ENCODE assay signal across 16 mouse cellular contexts in genomic region chr14:28475421-28475820, GRCm38 (mm10). TPM values are rescaled to one million over a fixed set of nuclear protein-coding genes. Genes with fewer than 3 reads are reported as not detected.
A peak's percentile ranks its signal among the peaks of the same experiment; 100 is the strongest.
DNase-seq lines count a peak whose midpoint lies in the region; ATAC-seq and TF ChIP-seq lines count a peak whose summit lies in the region.
"Had no signal": no experiment of that assay in that cellular context is flagged by ENCODE, and none has a peak within 500 bp of the region (broad histone marks: within the 10 kb centered on the region; RNA-seq: fewer than 3 reads in every experiment).

No protein-coding gene starts in this region.

- no peaks in the 10 kb centered on the region for H3K27me3 ChIP-seq in heart, postnatal 0 days (ENCODE audit: control insufficient read depth, insufficient read depth, low read length)
- 0 out of 2 replicates have a peak, but pooled peaks cover 16% of the 10 kb centered on the region for H3K27me3 ChIP-seq in hindbrain, embryonic 13.5 days
- H3K27me3 ChIP-seq in midbrain, embryonic 15.5 days (replicated peaks): no peaks in the 10 kb centered on the region

- 30% methylated on average over 7 of the region's 7 CpGs for WGBS in heart, postnatal 0 days
- WGBS in hindbrain, embryonic 13.5 days: 16% methylated on average over 7 of the region's 7 CpGs
- 14% methylated on average over 7 of the region's 7 CpGs for WGBS in midbrain, embryonic 15.5 days

- H3K36me3 ChIP-seq in heart, postnatal 0 days (replicated peaks; ENCODE audit: control insufficient read depth, insufficient read depth, low read length): no peaks in the 10 kb centered on the region
- no peaks in the 10 kb centered on the region for H3K36me3 ChIP-seq in hindbrain, embryonic 13.5 days
- no peaks in the 10 kb centered on the region for H3K36me3 ChIP-seq in midbrain, embryonic 15.5 days (replicated peaks)
- H3K36me3 ChIP-seq: embryonic facial prominence, embryonic 12.5 days; liver, embryonic 12.5 days had no signal

- H3K4me3 ChIP-seq in heart, postnatal 0 days (ENCODE audit: low read depth, low read length): no peak overlapping the region
- no peak overlapping the region for H3K4me3 ChIP-seq in hindbrain, embryonic 13.5 days
- no peak overlapping the region for H3K4me3 ChIP-seq in midbrain, embryonic 15.5 days
- no peak overlapping the region for H3K4me3 ChIP-seq in left cerebral cortex, adult 2 months
- H3K4me3 ChIP-seq: embryonic facial prominence, embryonic 12.5 days; liver, embryonic 12.5 days had no signal

- H3K4me2 ChIP-seq in heart, postnatal 0 days (ENCODE audit: low read depth, low read length): 0 out of 2 replicates have a peak overlapping the region, but pooled peaks have one; percentile 21
- H3K4me2 ChIP-seq in hindbrain, embryonic 13.5 days: 0 out of 2 replicates have a peak overlapping the region, but pooled peaks have one; percentile 2
- H3K4me2 ChIP-seq in midbrain, embryonic 15.5 days: peak overlapping the region; percentile 24
- H3K4me2 ChIP-seq: embryonic facial prominence, embryonic 12.5 days; liver, embryonic 12.5 days had no signal

- intact Hi-C loops in left cerebral cortex, adult 2 months (cut with DNase I): no loop called here

- no peaks in the 10 kb centered on the region for H3K9me3 ChIP-seq in heart, postnatal 0 days (replicated peaks; ENCODE audit: control insufficient read depth, low read length)
- H3K9me3 ChIP-seq in hindbrain, embryonic 13.5 days: no peaks in the 10 kb centered on the region
- H3K9me3 ChIP-seq in midbrain, embryonic 15.5 days: no peaks in the 10 kb centered on the region
- H3K9me3 ChIP-seq: embryonic facial prominence, embryonic 12.5 days; liver, embryonic 12.5 days had no signal

- no peak overlapping the region for H3K27ac ChIP-seq in heart, postnatal 0 days (ENCODE audit: low read depth)
- peak overlapping the region; percentile 52 for H3K27ac ChIP-seq in hindbrain, embryonic 13.5 days
- H3K27ac ChIP-seq in midbrain, embryonic 15.5 days: peak overlapping the region; percentile 62
- H3K27ac ChIP-seq in left cerebral cortex, adult 2 months: no peak overlapping the region
- H3K27ac ChIP-seq: embryonic facial prominence, embryonic 12.5 days; liver, embryonic 12.5 days had no signal

- no peak for DNase-seq in heart, postnatal 0 days (ENCODE audit: low spot score)
- DNase-seq in heart, adult 9 months (ENCODE audit: low spot score in 2 of 2): no peak
- DNase-seq in retina, postnatal 1 day: peak; percentile 40
- no peak for DNase-seq in liver
- no peak for DNase-seq in left cerebral cortex, adult 2 months (ENCODE audit: extremely low spot score in 1 of 2, low spot score in 2 of 2)
- DNase-seq in layer of hippocampus, postnatal 25 days (ENCODE audit: extremely low spot score in 1 of 2, low spot score in 1 of 2): no peak
- DNase-seq: adrenal gland, postnatal 10 days; cerebellum, adult 9-10 months; gastrocnemius, postnatal 36 days; kidney, adult 18-20 months; lung, postnatal 10 days; right cerebral cortex, postnatal 14 days had no signal

- no peaks in the 10 kb centered on the region for H3K4me1 ChIP-seq in heart, postnatal 0 days (ENCODE audit: control insufficient read depth, insufficient read depth)
- peaks cover 12% of the 10 kb centered on the region for H3K4me1 ChIP-seq in hindbrain, embryonic 13.5 days (replicated peaks)
- peaks cover 15% of the 10 kb centered on the region; the same call in 1 of the 2 replicates for H3K4me1 ChIP-seq in midbrain, embryonic 15.5 days
- H3K4me1 ChIP-seq: embryonic facial prominence, embryonic 12.5 days; liver, embryonic 12.5 days had no signal

- TF ChIP-seq EP300 in heart, postnatal 0 days (IDR thresholded peaks at IDR 0.05; ENCODE audit: low read depth): no peak

- H3K9ac ChIP-seq in heart, postnatal 0 days (replicated peaks; ENCODE audit: low read depth, low read length): no peak overlapping the region
- no peak overlapping the region; the same call in 1 of the 2 replicates for H3K9ac ChIP-seq in hindbrain, embryonic 13.5 days
- no peak overlapping the region for H3K9ac ChIP-seq in midbrain, embryonic 15.5 days
- H3K9ac ChIP-seq: embryonic facial prominence, embryonic 12.5 days; liver, embryonic 12.5 days had no signal

- ATAC-seq in heart, postnatal 0 days (ENCODE audit: insufficient read depth, low read depth): no peak
- no peak for ATAC-seq in hindbrain, embryonic 13.5 days (ENCODE audit: low FRiP score)
- peak; percentile 83; the same call in 1 of the 2 replicates for ATAC-seq in midbrain, embryonic 15.5 days (replicated peaks)
- ATAC-seq: liver, embryonic 12.5 days had no signal

- TF ChIP-seq CTCF in heart, postnatal 0 days (IDR thresholded peaks at IDR 0.05; ENCODE audit: low read depth): no peak
- TF ChIP-seq CTCF in left cerebral cortex, adult 2 months (IDR thresholded peaks at IDR 0.05): no peak

RNA-seq across cellular contexts. Expression of gene Wnt5a, which starts 29.1 kb away (rescaled TPM):
- 3.3 and 4.2 TPM in 2 replicates for total RNA-seq in heart, postnatal 0 days (2014; rRNA removed; ENCODE audit: low replicate concordance)
- 3.9 and 4.3 TPM in 2 replicates for polyA plus RNA-seq in heart, postnatal 0 days (2015; fragmentation: Nextera tagmentation; extraction: Ambion mirVana)
- polyA plus RNA-seq in hindbrain, embryonic 13.5 days (2015; fragmentation: Nextera tagmentation; extraction: Ambion mirVana): 25.4 and 35.4 TPM in 2 replicates
- polyA plus RNA-seq in midbrain, embryonic 15.5 days (2015; fragmentation: Nextera tagmentation; extraction: Ambion mirVana): 13.6 and 15.4 TPM in 2 replicates
- 10 to 100 TPM in 1 of 2 experiments, 1 to 10 TPM in 1; 9.6 to 10.1 TPM for total RNA-seq in left cerebral cortex, adult 2 months (2021)
- 10 to 100 TPM in 1 of 2 experiments, 1 to 10 TPM in 1; 9.2 to 14.4 TPM for total RNA-seq in layer of hippocampus, postnatal 25 days (2021)

Comparison
In these comparisons a context has a peak if more than half of its experiments do, and no peak if none do; other contexts are left out.
1. H3K27ac ChIP-seq: peak in hindbrain, embryonic 13.5 days (single experiment) and midbrain, embryonic 15.5 days (single experiment); none in heart, postnatal 0 days (single experiment) and left cerebral cortex, adult 2 months (single experiment).
2. Peak in every context shown above with its lines, with median percentiles within 50 percentile points of each other: H3K4me2 ChIP-seq.